Mouse (Mus musculus): ENCODE data around the gene Ctdspl. TPM values are rescaled to one million over a fixed set of nuclear protein-coding genes. Genes with fewer than 3 reads are reported as not detected.

Ctdspl gene
- polyA plus RNA-seq, 1 experiment = 29.3 TPM

DNA sequence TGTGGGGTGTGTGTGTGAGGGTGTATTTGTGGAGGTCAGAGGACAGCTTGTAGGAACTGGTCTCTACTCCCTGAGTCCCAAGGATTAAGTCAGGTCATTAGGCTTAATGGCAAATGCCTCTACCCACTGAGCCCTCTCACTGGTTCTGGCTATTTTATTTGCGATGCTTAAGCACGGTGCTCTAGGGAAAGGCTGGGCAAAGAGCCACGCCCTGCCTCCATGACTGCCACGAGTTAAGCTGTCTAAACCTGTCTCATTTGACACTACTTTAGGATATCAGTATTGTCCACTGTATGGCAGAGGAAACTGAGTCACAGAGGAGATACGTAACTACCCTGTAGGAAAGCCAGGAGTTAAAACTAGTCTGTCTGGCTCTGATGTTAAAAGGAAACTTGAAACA, 17.7 kb downstream of the Ctdspl start:
- H3K4me3 ChIP-seq (ENCODE audit: low read depth, low read length) = no peak overlapping the region
- H3K27me3 ChIP-seq (ENCODE audit: control insufficient read depth, insufficient read depth, low read length) = no peaks in the 10 kb centered on the region
- WGBS = 36% methylated on average over 5 of the region's 5 CpGs
- TF ChIP-seq POLR2A (IDR thresholded peaks at IDR 0.05; ENCODE audit: low read depth, low read length) (no peak), CTCF (IDR thresholded peaks at IDR 0.05; ENCODE audit: extremely low read depth, insufficient read length, insufficient replicate concordance, low read depth, low read length) (no peak)
- H3K27ac ChIP-seq (ENCODE audit: insufficient read depth, low read depth, low read length) = no peak overlapping the region
- peaks cover 28% of the 10 kb centered on the region; the same call in 1 of the 2 replicates for H3K4me1 ChIP-seq (ENCODE audit: control insufficient read depth, insufficient read depth, insufficient read length, low read length)
- H3K36me3 ChIP-seq (ENCODE audit: control insufficient read depth, insufficient read depth, low read length) = no peaks in the 10 kb centered on the region

DNA sequence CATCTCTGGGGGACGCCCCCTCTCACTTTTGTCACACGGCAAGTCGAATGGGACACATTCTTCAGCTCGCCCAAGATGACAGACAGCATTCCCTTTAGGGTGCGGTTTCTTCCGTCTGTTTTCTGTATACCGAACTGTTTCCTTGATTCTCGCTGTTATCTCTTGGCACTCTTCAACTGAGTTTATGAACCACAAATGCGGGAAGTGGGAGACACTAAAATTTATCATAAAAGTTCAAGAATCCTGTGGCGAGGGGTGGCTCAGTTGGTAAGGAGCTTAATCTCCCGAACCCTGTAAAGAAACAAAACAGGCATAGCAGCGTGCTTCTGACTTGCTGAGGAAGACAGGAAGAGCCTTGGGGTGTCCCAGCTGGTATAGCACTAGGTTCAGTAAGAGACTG, 18.1 kb downstream of the Ctdspl start:
- H3K4me3 ChIP-seq (ENCODE audit: low read depth, low read length) = no peak overlapping the region
- H3K36me3 ChIP-seq (ENCODE audit: control insufficient read depth, insufficient read depth, low read length) = no peaks in the 10 kb centered on the region
- H3K27ac ChIP-seq (ENCODE audit: insufficient read depth, low read depth, low read length) = no peak overlapping the region
- 20% methylated on average over 12 of the region's 12 CpGs for WGBS
- TF ChIP-seq POLR2A (IDR thresholded peaks at IDR 0.05; ENCODE audit: low read depth, low read length) (no peak), CTCF (IDR thresholded peaks at IDR 0.05; ENCODE audit: extremely low read depth, insufficient read length, insufficient replicate concordance, low read depth, low read length) (no peak)
- H3K4me1 ChIP-seq (ENCODE audit: control insufficient read depth, insufficient read depth, insufficient read length, low read length) = peaks cover 25% of the 10 kb centered on the region; the same call in 1 of the 2 replicates
- H3K27me3 ChIP-seq (ENCODE audit: control insufficient read depth, insufficient read depth, low read length) = no peaks in the 10 kb centered on the region

DNA sequence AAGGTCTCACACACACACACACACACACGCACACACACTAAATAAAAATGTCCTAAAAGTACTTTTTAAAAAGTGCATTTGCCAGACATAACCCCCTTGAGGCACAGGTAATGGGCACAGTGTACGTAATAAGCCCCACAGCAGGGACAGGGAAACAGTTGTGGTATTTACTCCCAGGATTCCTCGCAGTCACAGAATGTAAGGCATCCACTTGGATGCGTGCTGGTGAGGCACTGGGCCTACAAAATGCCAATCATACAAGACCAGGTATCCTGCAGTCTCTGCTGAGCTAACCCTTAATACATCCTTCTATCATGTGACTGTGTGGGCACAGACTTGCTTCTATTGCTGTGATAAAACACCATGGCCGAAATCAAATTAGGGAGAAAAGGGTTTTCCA, 22.2 kb downstream of the Ctdspl start:
- Histone ChIP-seq H3K27ac (ENCODE audit: insufficient read depth, low read depth, low read length) (no peak overlapping the region), H3K27me3 (ENCODE audit: control insufficient read depth, insufficient read depth, low read length) (no peaks in the 10 kb centered on the region), H3K4me1 (ENCODE audit: control insufficient read depth, insufficient read depth, insufficient read length, low read length) (peaks cover 10% of the 10 kb centered on the region; the same call in 1 of the 2 replicates), H3K4me3 (ENCODE audit: low read depth, low read length) (no peak overlapping the region), H3K36me3 (ENCODE audit: control insufficient read depth, insufficient read depth, low read length) (no peaks in the 10 kb centered on the region)
- TF ChIP-seq CTCF (IDR thresholded peaks at IDR 0.05; ENCODE audit: extremely low read depth, insufficient read length, insufficient replicate concordance, low read depth, low read length) = no peak
- no peak for TF ChIP-seq POLR2A (IDR thresholded peaks at IDR 0.05; ENCODE audit: low read depth, low read length)
- 94% methylated on average over 5 of the region's 5 CpGs for WGBS

DNA sequence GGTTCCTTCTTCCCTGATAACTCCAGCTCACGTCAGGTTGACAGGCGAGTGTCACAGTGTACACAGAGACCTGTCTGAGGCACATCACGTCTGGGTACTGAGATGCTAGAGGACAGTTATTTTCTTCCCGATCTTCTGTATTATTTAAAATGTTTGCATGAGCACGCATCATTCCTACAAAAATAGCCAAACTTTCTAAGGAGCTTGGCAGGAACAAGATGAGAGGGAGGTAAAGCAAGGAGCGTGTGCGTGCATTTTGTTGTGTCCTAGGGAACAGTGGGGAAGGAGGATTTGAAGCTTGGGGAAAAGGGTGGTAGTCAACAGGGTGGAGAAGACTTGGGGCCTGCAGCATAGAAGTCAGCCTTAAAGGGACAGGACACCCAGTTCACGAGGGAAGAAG, 22.9 kb downstream of the Ctdspl start:
- no peaks in the 10 kb centered on the region for H3K27me3 ChIP-seq (ENCODE audit: control insufficient read depth, insufficient read depth, low read length)
- H3K4me3 ChIP-seq (ENCODE audit: low read depth, low read length) = no peak overlapping the region
- no peak overlapping the region for H3K27ac ChIP-seq (ENCODE audit: insufficient read depth, low read depth, low read length)
- H3K4me1 ChIP-seq (ENCODE audit: control insufficient read depth, insufficient read depth, insufficient read length, low read length) = peaks cover 5% of the 10 kb centered on the region; the same call in 1 of the 2 replicates
- H3K36me3 ChIP-seq (ENCODE audit: control insufficient read depth, insufficient read depth, low read length) = no peaks in the 10 kb centered on the region
- TF ChIP-seq POLR2A (IDR thresholded peaks at IDR 0.05; ENCODE audit: low read depth, low read length) (no peak), CTCF (IDR thresholded peaks at IDR 0.05; ENCODE audit: extremely low read depth, insufficient read length, insufficient replicate concordance, low read depth, low read length) (no peak)
- 91% methylated on average over 8 of the region's 8 CpGs for WGBS

DNA sequence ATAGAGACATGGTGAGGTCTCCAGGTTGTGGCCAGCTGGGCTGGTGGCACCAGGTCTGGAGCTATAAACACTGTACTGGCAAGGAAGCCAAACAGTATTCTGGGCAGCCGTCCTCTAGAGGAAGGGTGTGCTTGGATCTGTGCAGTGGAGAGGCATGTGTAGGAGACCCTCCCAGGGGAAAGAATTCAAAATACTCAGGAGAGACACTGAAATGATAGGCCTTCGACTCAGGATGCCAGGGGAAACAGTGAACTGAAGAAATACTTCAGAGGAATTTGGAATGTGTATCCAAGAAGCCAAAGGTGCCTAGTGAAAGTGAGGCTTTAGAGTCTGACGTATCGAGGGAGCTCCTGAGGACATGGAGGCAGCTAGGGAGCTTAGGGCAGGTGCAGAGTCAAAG, 23.4 kb downstream of the Ctdspl start:
- 57% methylated on average over 4 of the region's 4 CpGs for WGBS
- no peak for TF ChIP-seq CTCF (IDR thresholded peaks at IDR 0.05; ENCODE audit: extremely low read depth, insufficient read length, insufficient replicate concordance, low read depth, low read length)
- no peak for TF ChIP-seq POLR2A (IDR thresholded peaks at IDR 0.05; ENCODE audit: low read depth, low read length)
- Histone ChIP-seq H3K27me3 (ENCODE audit: control insufficient read depth, insufficient read depth, low read length) (no peaks in the 10 kb centered on the region), H3K36me3 (ENCODE audit: control insufficient read depth, insufficient read depth, low read length) (no peaks in the 10 kb centered on the region), H3K27ac (ENCODE audit: insufficient read depth, low read depth, low read length) (no peak overlapping the region), H3K4me1 (ENCODE audit: control insufficient read depth, insufficient read depth, insufficient read length, low read length) (peaks cover 3% of the 10 kb centered on the region; the same call in 1 of the 2 replicates), H3K4me3 (ENCODE audit: low read depth, low read length) (no peak overlapping the region)

DNA sequence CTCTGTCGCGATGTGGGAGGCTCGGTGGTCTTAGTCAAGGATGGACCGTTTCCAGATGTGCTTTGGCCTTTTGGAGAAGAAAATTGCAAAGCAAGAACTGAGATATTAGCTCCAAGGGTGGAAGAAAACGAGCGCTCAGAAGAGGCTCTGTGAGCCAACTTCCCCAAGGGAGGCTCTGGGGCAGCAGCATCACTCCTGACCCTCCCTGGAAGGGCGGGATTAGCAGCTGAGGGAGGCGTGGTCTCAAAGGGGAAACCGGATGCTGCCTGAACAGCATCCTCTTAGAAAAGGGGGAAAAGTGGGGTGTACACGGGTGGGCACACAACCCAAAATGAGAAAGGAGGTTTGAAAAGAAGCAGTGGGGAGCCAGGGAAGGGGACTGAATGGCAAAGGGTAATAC, 23.8 kb downstream of the Ctdspl start:
- Histone ChIP-seq H3K27ac (ENCODE audit: insufficient read depth, low read depth, low read length) (no peak overlapping the region), H3K4me3 (ENCODE audit: low read depth, low read length) (no peak overlapping the region), H3K4me1 (ENCODE audit: control insufficient read depth, insufficient read depth, insufficient read length, low read length) (0 out of 2 replicates have a peak, but pooled peaks cover 3% of the 10 kb centered on the region), H3K36me3 (ENCODE audit: control insufficient read depth, insufficient read depth, low read length) (no peaks in the 10 kb centered on the region), H3K27me3 (ENCODE audit: control insufficient read depth, insufficient read depth, low read length) (no peaks in the 10 kb centered on the region)
- WGBS = 49% methylated on average over 10 of the region's 10 CpGs
- no peak for TF ChIP-seq POLR2A (IDR thresholded peaks at IDR 0.05; ENCODE audit: low read depth, low read length)
- TF ChIP-seq CTCF (IDR thresholded peaks at IDR 0.05; ENCODE audit: extremely low read depth, insufficient read length, insufficient replicate concordance, low read depth, low read length) = no peak

DNA sequence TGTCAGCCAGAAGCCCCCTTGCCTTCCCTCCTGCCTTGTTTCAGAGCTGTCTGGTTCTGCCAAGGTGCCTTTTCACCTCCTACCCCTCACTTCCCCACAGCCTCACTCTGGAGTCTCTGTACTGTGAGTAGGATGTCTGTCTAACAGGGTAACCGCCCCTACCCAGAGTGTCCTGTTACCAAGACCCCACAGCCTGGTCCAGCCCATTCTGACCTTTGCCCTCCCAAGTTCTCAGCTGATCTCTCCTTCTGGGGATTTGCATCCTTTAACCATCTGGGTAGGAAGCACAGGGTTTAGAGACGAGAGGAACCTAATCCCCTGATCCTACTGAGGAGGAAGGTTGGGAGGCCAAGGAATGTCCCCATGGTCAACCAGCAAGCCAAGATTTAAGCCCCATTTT, 24.5 kb downstream of the Ctdspl start:
- 85% methylated on average over 2 of the region's 2 CpGs for WGBS
- TF ChIP-seq POLR2A (IDR thresholded peaks at IDR 0.05; ENCODE audit: low read depth, low read length) (no peak), CTCF (IDR thresholded peaks at IDR 0.05; ENCODE audit: extremely low read depth, insufficient read length, insufficient replicate concordance, low read depth, low read length) (no peak)
- Histone ChIP-seq H3K36me3 (ENCODE audit: control insufficient read depth, insufficient read depth, low read length) (no peaks in the 10 kb centered on the region), H3K27me3 (ENCODE audit: control insufficient read depth, insufficient read depth, low read length) (no peaks in the 10 kb centered on the region), H3K27ac (ENCODE audit: insufficient read depth, low read depth, low read length) (no peak overlapping the region), H3K4me3 (ENCODE audit: low read depth, low read length) (no peak overlapping the region), H3K4me1 (ENCODE audit: control insufficient read depth, insufficient read depth, insufficient read length, low read length) (0 out of 2 replicates have a peak, but pooled peaks cover 3% of the 10 kb centered on the region)

Data from small intestine, adult 2 months (tissue).